Comparison of ENCODE assay signal across 10 mouse cellular contexts in the genomic region with DNA sequence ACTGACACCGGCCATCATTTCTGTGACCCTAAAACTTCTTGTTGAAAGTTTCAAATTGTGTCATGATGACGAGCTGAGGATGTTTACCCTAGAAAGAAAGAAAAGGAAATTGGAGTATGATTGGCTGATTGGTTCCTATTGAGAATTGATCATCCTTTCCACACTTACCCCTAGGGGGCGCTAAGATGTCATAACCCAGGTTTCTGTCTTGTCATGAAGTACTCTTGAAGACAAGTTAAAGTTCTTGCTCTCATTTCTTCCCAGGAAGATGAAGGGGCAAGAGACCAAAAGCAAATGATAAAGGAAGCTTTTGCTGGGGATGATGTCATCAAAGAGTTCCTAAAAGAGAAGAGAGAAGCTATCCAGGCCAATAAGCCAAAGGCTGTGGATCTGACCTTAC. TPM values are rescaled to one million over a fixed set of nuclear protein-coding genes. Genes with fewer than 3 reads are reported as not detected.
DNase-seq lines count a peak whose midpoint lies in the region; ATAC-seq and TF ChIP-seq lines count a peak whose summit lies in the region.
"Had no signal": no experiment of that assay in that cellular context is flagged by ENCODE, and none has a peak within 500 bp of the region (broad histone marks: within the 10 kb centered on the region; RNA-seq: fewer than 3 reads in every experiment).

No protein-coding gene starts in this region.

- H3K9ac ChIP-seq in hindbrain, embryonic 11.5 days (ENCODE audit: low read depth, low read length) = no peak overlapping the region
- no peak overlapping the region for H3K9ac ChIP-seq in hindbrain, embryonic 13.5 days
- H3K9ac ChIP-seq in forebrain, embryonic 16.5 days (replicated peaks; ENCODE audit: low read depth, low read length) = no peak overlapping the region
- H3K9ac ChIP-seq: heart, embryonic 13.5 days; lung, embryonic 15.5 days had no signal

- no peak overlapping the region for H3K4me2 ChIP-seq in hindbrain, embryonic 11.5 days (replicated peaks; ENCODE audit: low read depth, low read length)
- H3K4me2 ChIP-seq in hindbrain, embryonic 13.5 days = no peak overlapping the region
- H3K4me2 ChIP-seq in forebrain, embryonic 16.5 days (ENCODE audit: low read length) = no peak overlapping the region
- H3K4me2 ChIP-seq: heart, embryonic 13.5 days; lung, embryonic 15.5 days had no signal

- no peak overlapping the region for H3K4me3 ChIP-seq in hindbrain, embryonic 11.5 days (ENCODE audit: low read depth, low read length)
- no peak overlapping the region for H3K4me3 ChIP-seq in hindbrain, embryonic 13.5 days
- H3K4me3 ChIP-seq in E14TG2a.4 (replicated peaks; ENCODE audit: low read length) = no peak overlapping the region
- H3K4me3 ChIP-seq in forebrain, embryonic 16.5 days (replicated peaks; ENCODE audit: low read length) = no peak overlapping the region
- H3K4me3 ChIP-seq: heart, embryonic 13.5 days; lung, embryonic 15.5 days had no signal

- peak; percentile 66 for DNase-seq in hindbrain, embryonic 11.5 days (ENCODE audit: low spot score)
- peak; percentile 48 for DNase-seq in 416B (ENCODE audit: low read depth)
- peak; percentile 61 for DNase-seq in embryo, embryonic 11 days
- DNase-seq in layer of hippocampus, postnatal 25 days (ENCODE audit: extremely low spot score in 1 of 2, low spot score in 1 of 2) = peak; percentile 23 to 59
- DNase-seq in retina, postnatal 1 day = peak; percentile 58

- peak; percentile 30 for TF ChIP-seq CTCF in E14TG2a.4 (conservative IDR thresholded peaks at IDR 0.05; ENCODE audit: low read length)

- H3K27ac ChIP-seq in hindbrain, embryonic 11.5 days (ENCODE audit: low read depth, low read length) = no peak overlapping the region
- no peak overlapping the region for H3K27ac ChIP-seq in hindbrain, embryonic 13.5 days
- no peak overlapping the region for H3K27ac ChIP-seq in forebrain, embryonic 16.5 days (ENCODE audit: low read length)
- H3K27ac ChIP-seq: heart, embryonic 13.5 days; lung, embryonic 15.5 days had no signal

- no peak for ATAC-seq in hindbrain, embryonic 11.5 days (ENCODE audit: low FRiP score)
- no peak for ATAC-seq in hindbrain, embryonic 13.5 days (ENCODE audit: low FRiP score)
- ATAC-seq in forebrain, embryonic 16.5 days = no peak

- H3K36me3 ChIP-seq in hindbrain, embryonic 11.5 days (ENCODE audit: control insufficient read depth, insufficient read depth, low read length) = no peaks in the 10 kb centered on the region
- H3K36me3 ChIP-seq in hindbrain, embryonic 13.5 days = peaks cover 22% of the 10 kb centered on the region
- peaks cover 98% of the 10 kb centered on the region for H3K36me3 ChIP-seq in E14TG2a.4 (ENCODE audit: insufficient read depth, low read length)
- 0 out of 2 replicates have a peak, but pooled peaks cover 5% of the 10 kb centered on the region for H3K36me3 ChIP-seq in forebrain, embryonic 16.5 days (ENCODE audit: control insufficient read depth, insufficient read depth)

- no peaks in the 10 kb centered on the region for H3K9me3 ChIP-seq in hindbrain, embryonic 11.5 days (ENCODE audit: control insufficient read depth, low read length)
- H3K9me3 ChIP-seq in hindbrain, embryonic 13.5 days = no peaks in the 10 kb centered on the region
- H3K9me3 ChIP-seq in E14TG2a.4 (ENCODE audit: low read length) = no peaks in the 10 kb centered on the region
- H3K9me3 ChIP-seq in forebrain, embryonic 16.5 days (ENCODE audit: control insufficient read depth, low read length) = no peaks in the 10 kb centered on the region
- H3K9me3 ChIP-seq: heart, embryonic 13.5 days; lung, embryonic 15.5 days had no signal

- H3K27me3 ChIP-seq in hindbrain, embryonic 11.5 days (ENCODE audit: control insufficient read depth, insufficient read depth, low read length) = no peaks in the 10 kb centered on the region
- H3K27me3 ChIP-seq in hindbrain, embryonic 13.5 days = no peaks in the 10 kb centered on the region
- H3K27me3 ChIP-seq in E14TG2a.4 (ENCODE audit: insufficient read depth, low read length) = no peaks in the 10 kb centered on the region
- H3K27me3 ChIP-seq in forebrain, embryonic 16.5 days (replicated peaks; ENCODE audit: control insufficient read depth, insufficient read depth, low read length) = no peaks in the 10 kb centered on the region
- H3K27me3 ChIP-seq: heart, embryonic 13.5 days; lung, embryonic 15.5 days had no signal

- WGBS in hindbrain, embryonic 11.5 days = 40% methylated on average over 3 of the region's 3 CpGs
- WGBS in hindbrain, embryonic 13.5 days = 37% methylated on average over 3 of the region's 3 CpGs
- 38% methylated on average over 3 of the region's 3 CpGs for WGBS in forebrain, embryonic 16.5 days

- H3K4me1 ChIP-seq in hindbrain, embryonic 11.5 days (replicated peaks; ENCODE audit: control insufficient read depth, insufficient read depth, low read length) = no peaks in the 10 kb centered on the region
- H3K4me1 ChIP-seq in hindbrain, embryonic 13.5 days (replicated peaks) = no peaks in the 10 kb centered on the region
- H3K4me1 ChIP-seq in E14TG2a.4 (replicated peaks; ENCODE audit: low read depth, low read length) = peaks cover 20% of the 10 kb centered on the region
- no peaks in the 10 kb centered on the region for H3K4me1 ChIP-seq in forebrain, embryonic 16.5 days (replicated peaks; ENCODE audit: control insufficient read depth, insufficient read depth, low read length)
- H3K4me1 ChIP-seq: heart, embryonic 13.5 days; lung, embryonic 15.5 days had no signal

RNA-seq across cellular contexts. Expression of gene Utp14a, which starts 21.4 kb away (rescaled TPM):
- polyA plus RNA-seq in hindbrain, embryonic 11.5 days (2014; fragmentation: Nextera tagmentation; extraction: Ambion mirVana) = 20.3 and 23.4 TPM in 2 replicates
- 16.3 and 19.1 TPM in 2 replicates for polyA plus RNA-seq in hindbrain, embryonic 13.5 days (2015; fragmentation: Nextera tagmentation; extraction: Ambion mirVana)
- 10 to 100 TPM; 16.1 to 18.8 TPM for total RNA-seq in layer of hippocampus, postnatal 25 days (2021)
- 17.3 and 20.7 TPM in 2 replicates for polyA plus RNA-seq in forebrain, embryonic 16.5 days (2015; fragmentation: Nextera tagmentation; extraction: Ambion mirVana)
